Mouse (Mus musculus) hindbrain, embryonic 16.5 days (tissue): Measurements from ENCODE around the gene Inhbe. TPM values are rescaled to one million over a fixed set of nuclear protein-coding genes. Genes with fewer than 3 reads are reported as not detected.
"Not testable (repeated sequence)": the region's sequence is repeated elsewhere in the genome, so short reads cannot be mapped to it uniquely, and the experiment has no call there.

ENCODE experiments used
- ATAC-seq: fragments of 200-750 bp; cut with Nextera tagmentation; 2 replicates; pipeline ENCODE4 v1.8.0; 2017; ENCODE audit warnings: moderate TSS enrichment, moderate library complexity
- H3K27ac ChIP-seq: fragments of 300-500 bp; sonication (generic); 2 replicates; pipeline ENCODE4 v1.5.1; 2014; ENCODE audit warnings: low read depth, mild to moderate bottlenecking, control low read depth, low read length, moderate library complexity
- H3K27me3 ChIP-seq: fragments of 300-500 bp; sonication (generic); replicated peaks from 2 replicates; pipeline ENCODE4 v1.6.1; 2014; ENCODE audit warnings: low read length; ENCODE audit not compliant: control insufficient read depth, insufficient read depth
- H3K36me3 ChIP-seq: fragments of 300-500 bp; sonication (generic); 2 replicates; pipeline ENCODE4 v1.6.1; 2014; ENCODE audit warnings: mild to moderate bottlenecking, low read length, moderate library complexity, mixed read lengths; ENCODE audit not compliant: control insufficient read depth, insufficient read depth
- H3K4me1 ChIP-seq: fragments of 300-500 bp; sonication (generic); 2 replicates; pipeline ENCODE4 v1.6.1; 2014; ENCODE audit warnings: low read depth, low read length; ENCODE audit not compliant: control insufficient read depth, insufficient read depth
- H3K4me2 ChIP-seq: fragments of 300-500 bp; sonication (generic); 2 replicates; pipeline ENCODE4 v1.6.1; 2014; ENCODE audit warnings: mild to moderate bottlenecking, low read length, control low read depth, moderate library complexity
- H3K4me3 ChIP-seq: fragments of 300-500 bp; sonication (generic); 2 replicates; pipeline ENCODE4 v1.5.1; 2014; ENCODE audit warnings: mild to moderate bottlenecking, low read length, control low read depth, moderate library complexity
- H3K9ac ChIP-seq: fragments of 300-500 bp; sonication (generic); 2 replicates; pipeline ENCODE4 v1.6.1; 2014; ENCODE audit warnings: low read depth, mild to moderate bottlenecking, control low read depth, low read length, moderate library complexity
- H3K9me3 ChIP-seq: fragments of 300-500 bp; sonication (generic); 2 replicates; pipeline ENCODE4 v1.6.1; 2014; ENCODE audit warnings: mild to moderate bottlenecking, low read length, moderate library complexity; ENCODE audit not compliant: control insufficient read depth
- WGBS: fragments of 180-500 bp; shearing (Covaris S2); extraction: QIAGEN DNeasy Blood & Tissue Kit; methylation state at CpG from one replicate; pipeline ENCODE4 v1.1.7; 2014; 5-methylcytosine and 5-hydroxymethylcytosine counted together
- polyA plus RNA-seq: library from polyadenylated mRNA; unstranded; fragments of >200 nt; fragmentation: Nextera tagmentation; extraction: Ambion mirVana; gene quantifications from 2 replicates; pipeline ENCODE4 v1.2.1, GENCODE M21; 2015

Inhbe gene
- polyA plus RNA-seq, 1 experiment from 2014 or later = 0.03 TPM

- peaks cover 8% of the 10 kb centered on the region for H3K4me1 ChIP-seq
- no peak within 1 kb of the TSS for H3K9ac ChIP-seq
- H3K9me3 ChIP-seq = no peaks in the 10 kb centered on the region
- no peak within 1 kb of the TSS for H3K27ac ChIP-seq
- H3K4me3 ChIP-seq = no peak within 1 kb of the TSS
- no peaks in the 10 kb centered on the region for H3K36me3 ChIP-seq
- peaks cover 30% of the 10 kb centered on the region for H3K27me3 ChIP-seq
- 87% methylated on average over 3 of the region's 3 CpGs for WGBS
- H3K4me2 ChIP-seq = no peak within 1 kb of the TSS
- ATAC-seq = no peak
These were observed 32.6 kb downstream of the Inhbe start, which contains the start of gene Arhgap9 for GRCm38 (mm10) chr10:127321621-127322020. Arhgap9 (plus strand) TSS chr10:127321964.

GRCm38 (mm10) chr10:127319969-127320368, 34.2 kb downstream of the Inhbe start:
- ATAC-seq = no peak
- no peaks in the 10 kb centered on the region for H3K4me1 ChIP-seq
- peaks cover 16% of the 10 kb centered on the region for H3K27me3 ChIP-seq
- H3K4me3 ChIP-seq = no peak overlapping the region
- H3K36me3 ChIP-seq = no peaks in the 10 kb centered on the region
- WGBS = 80% methylated on average over 7 of the region's 7 CpGs
- no peaks in the 10 kb centered on the region for H3K9me3 ChIP-seq
- H3K9ac ChIP-seq = no peak overlapping the region
- no peak overlapping the region for H3K4me2 ChIP-seq
- H3K27ac ChIP-seq = no peak overlapping the region

GRCm38 (mm10) chr10:127318009-127318408, 36.2 kb downstream of the Inhbe start:
- Histone ChIP-seq H3K9me3 (no peaks in the 10 kb centered on the region), H3K36me3 (no peaks in the 10 kb centered on the region), H3K27ac (no peak overlapping the region), H3K9ac (no peak overlapping the region), H3K4me2 (no peak overlapping the region), H3K4me1 (no peaks in the 10 kb centered on the region), H3K27me3 (peaks cover 5% of the 10 kb centered on the region; the same call in 1 of the 2 replicates), H3K4me3 (no peak overlapping the region)
- no peak for ATAC-seq
- 57% methylated on average over 4 of the region's 4 CpGs for WGBS

- no peaks in the 10 kb centered on the region for H3K36me3 ChIP-seq
- H3K4me1 ChIP-seq = peaks cover 4% of the 10 kb centered on the region; the same call in 1 of the 2 replicates
- 0 out of 2 replicates have a peak, but pooled peaks cover 2% of the 10 kb centered on the region for H3K27me3 ChIP-seq
- H3K27ac ChIP-seq = no peak overlapping the region
- H3K4me2 ChIP-seq = no peak overlapping the region
- no peak overlapping the region for H3K9ac ChIP-seq
- H3K4me3 ChIP-seq = no peak overlapping the region
- H3K9me3 ChIP-seq = no peaks in the 10 kb centered on the region
- ATAC-seq = no peak
- 77% methylated on average over 2 of the region's 2 CpGs for WGBS
These were observed 36.9 kb downstream of the Inhbe start for GRCm38 (mm10) chr10:127317277-127317676.

GRCm38 (mm10) chr10:127314950-127315349, 39.3 kb downstream of the Inhbe start:
- not testable (repeated sequence) for H3K36me3 ChIP-seq, ATAC-seq, H3K27me3 ChIP-seq, H3K4me3 ChIP-seq, H3K9me3 ChIP-seq, H3K27ac ChIP-seq, H3K9ac ChIP-seq, H3K4me2 ChIP-seq
- H3K4me1 ChIP-seq = peaks cover 14% of the 10 kb centered on the region
- WGBS = 90% methylated on average over 1 of the region's 1 CpGs

GRCm38 (mm10) chr10:127313516-127313915, 40.7 kb downstream of the Inhbe start:
- not testable (repeated sequence) for H3K9ac ChIP-seq, H3K27me3 ChIP-seq, H3K9me3 ChIP-seq, H3K27ac ChIP-seq, H3K36me3 ChIP-seq, H3K4me3 ChIP-seq, ATAC-seq, H3K4me2 ChIP-seq
- 90% methylated on average over 5 of the region's 5 CpGs for WGBS
- peaks cover 14% of the 10 kb centered on the region for H3K4me1 ChIP-seq

GRCm38 (mm10) chr10:127312858-127313257, 41.4 kb downstream of the Inhbe start:
- H3K4me2 ChIP-seq = no peak overlapping the region
- WGBS = 81% methylated on average over 4 of the region's 4 CpGs
- H3K4me3 ChIP-seq = no peak overlapping the region
- H3K27ac ChIP-seq = no peak overlapping the region
- no peaks in the 10 kb centered on the region for H3K27me3 ChIP-seq
- peaks cover 14% of the 10 kb centered on the region for H3K4me1 ChIP-seq
- no peaks in the 10 kb centered on the region for H3K9me3 ChIP-seq
- H3K36me3 ChIP-seq = peaks cover 9% of the 10 kb centered on the region
- H3K9ac ChIP-seq = no peak overlapping the region
- no peak for ATAC-seq

GRCm38 (mm10) chr10:127312356-127312676, 41.9 kb downstream of the Inhbe start:
- Histone ChIP-seq H3K36me3 (peaks cover 14% of the 10 kb centered on the region), H3K9me3 (no peaks in the 10 kb centered on the region), H3K27me3 (no peaks in the 10 kb centered on the region), H3K4me2 (peak overlapping the region; percentile 72), H3K4me3 (peak overlapping the region; percentile 58), H3K4me1 (peaks cover 14% of the 10 kb centered on the region), H3K9ac (peak overlapping the region; percentile 66), H3K27ac (peak overlapping the region; percentile 75)
- 2% methylated on average over 4 of the region's 4 CpGs for WGBS
- ATAC-seq = peak; percentile 10

- Histone ChIP-seq H3K36me3 (peaks cover 14% of the 10 kb centered on the region), H3K4me2 (peak within 1 kb of the TSS; percentile 84), H3K9ac (peak within 1 kb of the TSS; percentile 71), H3K4me3 (peak within 1 kb of the TSS; percentile 58), H3K27ac (peak within 1 kb of the TSS; percentile 75), H3K27me3 (no peaks in the 10 kb centered on the region), H3K9me3 (no peaks in the 10 kb centered on the region), H3K4me1 (peaks cover 14% of the 10 kb centered on the region)
- under 1% methylated on average over 65 of the region's 65 CpGs for WGBS
- ATAC-seq = peak; percentile 97
These were observed 42.5 kb downstream of the Inhbe start, which contains the start of gene Mars for GRCm38 (mm10) chr10:127311476-127312355. Mars (minus strand) TSS chr10:127311786.
